Comparison of ENCODE assay signal across 21 mouse cellular contexts in the genomic region with DNA sequence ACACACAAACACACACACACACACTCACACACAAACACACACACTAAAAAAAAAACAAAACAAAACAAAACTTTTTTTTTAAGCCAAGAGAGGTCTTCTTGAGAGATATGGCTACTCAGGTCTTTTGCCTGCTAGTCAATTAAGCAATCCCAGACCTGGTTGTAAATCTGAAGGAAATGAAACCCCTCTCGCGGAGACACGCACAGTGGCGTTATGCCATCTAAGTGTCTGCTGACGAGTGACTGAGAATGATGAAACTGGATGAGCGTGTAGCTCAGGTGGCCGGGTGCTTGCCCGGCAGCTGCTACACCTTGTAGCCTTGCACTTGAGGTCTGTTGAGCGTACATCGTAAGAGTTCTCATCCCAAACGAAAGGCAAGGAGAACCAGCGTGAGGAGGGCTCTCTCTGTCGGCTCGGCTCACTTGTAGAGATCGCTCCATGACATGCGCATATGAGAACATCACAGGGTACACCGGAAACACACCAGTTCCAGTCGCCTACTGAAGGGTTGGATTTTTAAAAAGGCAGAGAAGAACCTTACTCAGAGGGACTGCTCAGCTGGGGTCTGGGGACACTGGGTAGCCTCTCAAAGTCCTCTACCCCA. TPM values are rescaled to one million over a fixed set of nuclear protein-coding genes. Genes with fewer than 3 reads are reported as not detected.
DNase-seq lines count a peak whose midpoint lies in the region; ATAC-seq and TF ChIP-seq lines count a peak whose summit lies in the region.
"Had no signal": no experiment of that assay in that cellular context is flagged by ENCODE, and none has a peak within 500 bp of the region (broad histone marks: within the 10 kb centered on the region; RNA-seq: fewer than 3 reads in every experiment).

No protein-coding gene starts in this region.

- DNase-seq in heart, embryonic 10.5 days (ENCODE audit: low spot score), result no peak
- no peak for DNase-seq in heart, adult 9 months (ENCODE audit: low spot score in 2 of 2)
- DNase-seq in midbrain, embryonic 11.5 days (ENCODE audit: low spot score, missing footprints), result peak; percentile 75
- no peak for DNase-seq in midbrain, embryonic 14.5 days
- DNase-seq in NIH3T3 (ENCODE audit: low read depth), result peak; percentile 24
- DNase-seq in right cerebral cortex, postnatal 36 days (ENCODE audit: low spot score in 2 of 2), result no peak
- no peak for DNase-seq in lung, postnatal 0 days (ENCODE audit: low spot score)
- DNase-seq: cerebellum, adult 11 months; cerebellum, adult 9-11 months; gastrocnemius, postnatal 10 days; kidney, postnatal 36 days; layer of hippocampus, postnatal 36 days; lung, adult 18-20 months; right cerebral cortex, postnatal 14 days; thymus, adult 18-20 months had no signal

- H3K9ac ChIP-seq in midbrain, embryonic 11.5 days (ENCODE audit: low read length), result no peak overlapping the region
- no peak overlapping the region for H3K9ac ChIP-seq in midbrain, embryonic 14.5 days (replicated peaks; ENCODE audit: low read length)
- no peak overlapping the region for H3K9ac ChIP-seq in lung, postnatal 0 days (replicated peaks; ENCODE audit: low read depth)
- H3K9ac ChIP-seq: limb, embryonic 13.5 days; liver, embryonic 12.5 days had no signal

- WGBS in heart, embryonic 10.5 days, result 86% methylated on average over 18 of the region's 18 CpGs
- 93% methylated on average over 18 of the region's 18 CpGs for WGBS in midbrain, embryonic 11.5 days
- WGBS in midbrain, embryonic 14.5 days, result 90% methylated on average over 18 of the region's 18 CpGs
- 61% methylated on average over 18 of the region's 18 CpGs for WGBS in lung, postnatal 0 days

- peak overlapping the region; percentile 52; the same call in 1 of the 2 replicates for H3K27ac ChIP-seq in heart, embryonic 10.5 days
- H3K27ac ChIP-seq in midbrain, embryonic 11.5 days (ENCODE audit: low read depth, low read length), result no peak overlapping the region
- no peak overlapping the region for H3K27ac ChIP-seq in midbrain, embryonic 14.5 days (replicated peaks; ENCODE audit: low read depth, low read length)
- H3K27ac ChIP-seq in lung, postnatal 0 days (ENCODE audit: low read length), result no peak overlapping the region
- H3K27ac ChIP-seq: forebrain, embryonic 10.5 days; limb, embryonic 13.5 days; liver, embryonic 12.5 days had no signal

- no peak overlapping the region for H3K4me2 ChIP-seq in midbrain, embryonic 11.5 days
- H3K4me2 ChIP-seq in midbrain, embryonic 14.5 days (ENCODE audit: low read length), result no peak overlapping the region
- H3K4me2 ChIP-seq in lung, postnatal 0 days (replicated peaks; ENCODE audit: low read depth, low read length), result no peak overlapping the region
- H3K4me2 ChIP-seq: limb, embryonic 13.5 days; liver, embryonic 12.5 days had no signal

- no peaks in the 10 kb centered on the region for H3K9me3 ChIP-seq in heart, embryonic 10.5 days
- H3K9me3 ChIP-seq in midbrain, embryonic 11.5 days (ENCODE audit: control insufficient read depth, low read length), result no peaks in the 10 kb centered on the region
- no peaks in the 10 kb centered on the region for H3K9me3 ChIP-seq in midbrain, embryonic 14.5 days (ENCODE audit: control insufficient read depth, low read length)
- H3K9me3 ChIP-seq in lung, postnatal 0 days (ENCODE audit: low read length), result no peaks in the 10 kb centered on the region
- H3K9me3 ChIP-seq: forebrain, embryonic 10.5 days; limb, embryonic 13.5 days; liver, embryonic 12.5 days had no signal

- TF ChIP-seq EP300 in lung, postnatal 0 days (IDR thresholded peaks at IDR 0.05), result no peak

- peaks cover 41% of the 10 kb centered on the region for H3K4me1 ChIP-seq in heart, embryonic 10.5 days
- H3K4me1 ChIP-seq in midbrain, embryonic 11.5 days (ENCODE audit: control insufficient read depth, insufficient read depth, low read length), result peaks cover 4% of the 10 kb centered on the region; the same call in 1 of the 2 replicates
- H3K4me1 ChIP-seq in midbrain, embryonic 14.5 days (ENCODE audit: control insufficient read depth, insufficient read depth, low read length), result peaks cover 5% of the 10 kb centered on the region
- H3K4me1 ChIP-seq in lung, postnatal 0 days (ENCODE audit: insufficient read depth, low read depth, low read length), result peaks cover 4% of the 10 kb centered on the region; the same call in 1 of the 2 replicates

- no peaks in the 10 kb centered on the region for H3K27me3 ChIP-seq in heart, embryonic 10.5 days (ENCODE audit: insufficient read depth, poor library complexity, severe bottlenecking)
- H3K27me3 ChIP-seq in midbrain, embryonic 11.5 days (ENCODE audit: control insufficient read depth, insufficient read depth, low read length), result no peaks in the 10 kb centered on the region
- H3K27me3 ChIP-seq in midbrain, embryonic 14.5 days (ENCODE audit: control insufficient read depth, insufficient read depth, low read length), result no peaks in the 10 kb centered on the region
- H3K27me3 ChIP-seq in lung, postnatal 0 days (replicated peaks; ENCODE audit: insufficient read depth, low read length), result 0 out of 2 replicates have a peak, but pooled peaks cover 2% of the 10 kb centered on the region
- H3K27me3 ChIP-seq: liver, embryonic 12.5 days had no signal

- no peak overlapping the region for H3K4me3 ChIP-seq in heart, embryonic 10.5 days
- H3K4me3 ChIP-seq in midbrain, embryonic 11.5 days (ENCODE audit: low read depth, low read length), result no peak overlapping the region
- H3K4me3 ChIP-seq in midbrain, embryonic 14.5 days (replicated peaks; ENCODE audit: low read depth, low read length), result no peak overlapping the region
- H3K4me3 ChIP-seq in lung, postnatal 0 days (ENCODE audit: low read depth, low read length), result no peak overlapping the region
- H3K4me3 ChIP-seq: forebrain, embryonic 10.5 days; limb, embryonic 13.5 days; liver, embryonic 12.5 days had no signal

- no peaks in the 10 kb centered on the region for H3K36me3 ChIP-seq in heart, embryonic 10.5 days
- no peaks in the 10 kb centered on the region for H3K36me3 ChIP-seq in midbrain, embryonic 11.5 days (ENCODE audit: control insufficient read depth, insufficient read depth, low read length)
- no peaks in the 10 kb centered on the region for H3K36me3 ChIP-seq in midbrain, embryonic 14.5 days (ENCODE audit: control insufficient read depth, insufficient read depth, low read length)
- no peaks in the 10 kb centered on the region for H3K36me3 ChIP-seq in lung, postnatal 0 days (ENCODE audit: insufficient read depth, low read length)
- H3K36me3 ChIP-seq: forebrain, embryonic 10.5 days; limb, embryonic 13.5 days; liver, embryonic 12.5 days had no signal

- ATAC-seq in midbrain, embryonic 11.5 days (ENCODE audit: low FRiP score), result no peak
- ATAC-seq in midbrain, embryonic 14.5 days (ENCODE audit: low FRiP score, low TSS enrichment), result no peak
- ATAC-seq in megakaryocyte progenitor cell, adult 5-6 weeks (replicated peaks; ENCODE audit: poor library complexity), result peak; percentile 49
- ATAC-seq in lung, postnatal 0 days, result no peak
- ATAC-seq: forebrain, embryonic 16.5 days had no signal

- TF ChIP-seq CTCF in lung, postnatal 0 days (IDR thresholded peaks at IDR 0.05), result no peak

RNA-seq across cellular contexts. Expression of gene Sipa1l2, which starts 34.7 kb away (rescaled TPM):
- 24.9 and 32.6 TPM in 2 replicates for polyA plus RNA-seq in heart, embryonic 10.5 days (2016; fragmentation: Nextera tagmentation; extraction: Ambion mirVana)
- 13.0 and 14.1 TPM in 2 replicates for polyA plus RNA-seq in midbrain, embryonic 11.5 days (2014; fragmentation: Nextera tagmentation; extraction: Ambion mirVana)
- polyA plus RNA-seq in midbrain, embryonic 14.5 days (2014; fragmentation: Nextera tagmentation; extraction: Ambion mirVana), result 16.4 and 25.1 TPM in 2 replicates
- 0.84 and 1.5 TPM in 2 replicates for total RNA-seq in megakaryocyte progenitor cell, adult 5-6 weeks (2015)
- total RNA-seq in megakaryocyte progenitor cell, adult 5-6 weeks (2017), result 2.0 and 2.3 TPM in 2 replicates
- polyA plus RNA-seq in lung, postnatal 0 days (2015; fragmentation: Nextera tagmentation; extraction: Ambion mirVana), result 9.4 and 11.1 TPM in 2 replicates
- total RNA-seq: MEL had no signal

Comparison
In these comparisons a context has a peak if more than half of its experiments do, and no peak if none do; other contexts are left out.
1. DNase-seq: peak in midbrain, embryonic 11.5 days (single experiment) and NIH3T3 (single experiment); none in heart, embryonic 10.5 days (single experiment), heart, adult 9 months (0 of 2), midbrain, embryonic 14.5 days (single experiment), right cerebral cortex, postnatal 36 days (0 of 2) and lung, postnatal 0 days (single experiment).